Mouse (Mus musculus) CH12.LX (cell line): ENCODE data around the gene Hps6.
A peak's percentile ranks its signal among the peaks of the same experiment; 100 is the strongest.

Experiments
- CTCF ChIP-seq, 2 experiments: IDR thresholded peaks in 1 of 2; conservative IDR thresholded peaks in 1 of 2; 2 replicates each; pipeline ENCODE4 v1.5.1; 2011 to 2012; ENCODE audit warnings: low read depth in 2 of 2, low read length in 2 of 2, improper control_type of control experiment in 1 of 2, inconsistent platforms in 1 of 2, mild to moderate bottlenecking in 1 of 2, moderate library complexity in 1 of 2
- KAT2A ChIP-seq: IDR thresholded peaks from 2 replicates; pipeline ENCODE4 v1.6.1; 2012; ENCODE audit warnings: low read length, improper control_type of control experiment, inconsistent platforms; ENCODE audit not compliant: insufficient replicate concordance
- MAFK ChIP-seq: IDR thresholded peaks from 2 replicates; pipeline ENCODE4 v1.6.1; 2011; ENCODE audit warnings: low read length, improper control_type of control experiment; ENCODE audit not compliant: insufficient replicate concordance
- MEF2A ChIP-seq: IDR thresholded peaks from 2 replicates; pipeline ENCODE4 v1.6.1; 2014; ENCODE audit warnings: low read depth, mild to moderate bottlenecking, inconsistent platforms, low read length, improper control_type of control experiment, borderline replicate concordance
- POLR2AphosphoS2 ChIP-seq: IDR thresholded peaks from 2 replicates; pipeline ENCODE4 v1.6.1; 2011; ENCODE audit warnings: low read depth, low read length, improper control_type of control experiment
- RAD21 ChIP-seq: IDR thresholded peaks from 2 replicates; pipeline ENCODE4 v1.6.1; 2011; ENCODE audit warnings: low read depth, mild to moderate bottlenecking, low read length, improper control_type of control experiment, moderate library complexity
- SMC3 ChIP-seq: IDR thresholded peaks from 2 replicates; pipeline ENCODE4 v1.6.1; 2011; ENCODE audit warnings: low read depth, low read length, improper control_type of control experiment

DNA sequence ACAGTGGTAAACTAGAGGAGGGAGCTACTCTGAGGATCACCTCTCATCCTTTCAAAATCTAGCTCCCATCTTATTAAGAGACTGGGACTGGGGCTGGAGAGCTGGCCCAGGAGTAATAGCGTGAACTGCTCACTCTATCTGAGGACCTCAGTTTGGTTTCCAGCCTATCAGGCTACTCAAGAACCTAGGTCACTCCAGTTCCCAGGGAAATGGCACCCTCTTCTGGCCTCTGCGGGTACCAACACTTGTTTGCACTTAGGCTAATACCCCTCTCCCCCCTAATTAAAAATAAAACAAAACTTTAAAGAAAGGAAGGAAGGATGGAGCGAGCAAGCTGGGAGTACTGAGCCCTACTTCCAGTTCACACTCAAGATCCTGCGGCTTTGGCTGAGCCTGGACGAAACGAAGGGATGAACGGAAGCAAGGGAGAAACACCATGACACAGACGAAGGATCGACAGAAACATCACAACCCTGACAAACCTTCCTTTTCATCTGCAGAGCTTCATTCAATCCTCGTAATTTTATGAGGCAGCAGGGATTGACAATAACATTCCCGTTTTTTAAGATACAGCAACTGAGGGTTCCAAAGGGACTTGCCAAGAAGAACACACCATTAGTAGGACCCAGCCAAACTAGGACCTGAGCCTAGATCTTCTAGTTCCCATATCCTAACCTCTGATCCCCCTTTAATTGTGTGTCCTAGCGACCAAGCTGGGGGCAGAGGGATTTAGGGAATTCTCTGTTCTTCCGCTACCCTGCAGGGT is 33.4 kb downstream of the Hps6 start:
- TF ChIP-seq CTCF (conservative IDR thresholded peaks at IDR 0.05 in 1 of 2, IDR thresholded peaks at IDR 0.05 in 1 of 2; ENCODE audit: low read depth in 2 of 2, low read length in 2 of 2) (peak; percentile 15 to 56; a peak in 2 of 4 replicates), KAT2A (no peak), RAD21 (peak; percentile 17), MAFK (no peak), MEF2A (no peak), SMC3 (peak; percentile 10; the same call in 1 of the 2 replicates), POLR2AphosphoS2 (no peak)
